Mouse (Mus musculus) natural killer cell, adult 2 months (primary cell): Measurements from ENCODE around the gene Pif1.

ENCODE experiments used
- DNase-seq, 2 experiments: peaks; one replicate each; pipeline ENCODE4 v3.0.0; 2022; ENCODE audit warnings: low spot score in 2 of 2

Pif1 gene

DNA sequence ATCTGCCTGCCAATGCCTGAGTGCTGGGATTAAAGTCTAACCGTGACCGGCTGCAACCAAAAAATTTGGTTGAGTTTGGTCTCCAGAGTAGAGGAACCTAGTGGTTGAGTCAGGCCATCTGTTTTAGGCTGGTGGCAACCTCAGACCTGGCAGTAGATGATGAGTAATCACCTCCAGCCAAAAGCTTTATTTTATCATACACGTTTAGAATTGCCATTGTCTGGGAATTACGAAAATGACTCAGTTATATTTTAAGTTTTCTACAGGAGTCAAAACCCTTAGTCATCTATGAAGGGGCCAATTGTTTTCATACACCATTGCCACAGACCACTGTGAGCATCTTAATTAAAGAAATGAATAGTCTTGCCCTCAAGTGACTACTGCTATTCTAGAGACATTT is 50.0 kb downstream of the Pif1 start:
- DNase-seq = no peak

DNA sequence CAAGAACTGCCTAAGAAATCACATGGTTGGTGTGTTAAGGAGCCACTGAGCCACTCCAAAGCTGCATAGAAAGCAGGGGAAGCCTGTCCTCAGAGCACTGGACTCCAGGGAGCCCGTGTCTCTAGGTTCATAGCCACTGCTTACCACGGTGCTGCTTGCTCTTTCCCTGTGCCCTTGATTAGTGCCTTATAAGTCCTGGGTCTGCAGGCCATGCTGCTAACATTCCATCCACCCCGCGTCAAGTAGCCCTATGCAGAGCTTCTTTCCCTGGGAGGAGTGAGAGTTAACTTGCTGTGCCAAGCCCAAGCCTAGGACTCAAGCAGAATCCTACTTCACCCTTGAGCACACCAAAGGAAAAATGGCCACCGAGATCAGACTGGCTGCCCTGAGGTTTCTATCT is 52.1 kb downstream of the Pif1 start:
- no peak for DNase-seq

GRCm38 (mm10) chr9:65640838-65641410 is 54.0 kb downstream of the Pif1 start:
- DNase-seq = no peak

GRCm38 (mm10) chr9:65641446-65642052 is 54.6 kb downstream of the Pif1 start:
- DNase-seq = no peak

DNA sequence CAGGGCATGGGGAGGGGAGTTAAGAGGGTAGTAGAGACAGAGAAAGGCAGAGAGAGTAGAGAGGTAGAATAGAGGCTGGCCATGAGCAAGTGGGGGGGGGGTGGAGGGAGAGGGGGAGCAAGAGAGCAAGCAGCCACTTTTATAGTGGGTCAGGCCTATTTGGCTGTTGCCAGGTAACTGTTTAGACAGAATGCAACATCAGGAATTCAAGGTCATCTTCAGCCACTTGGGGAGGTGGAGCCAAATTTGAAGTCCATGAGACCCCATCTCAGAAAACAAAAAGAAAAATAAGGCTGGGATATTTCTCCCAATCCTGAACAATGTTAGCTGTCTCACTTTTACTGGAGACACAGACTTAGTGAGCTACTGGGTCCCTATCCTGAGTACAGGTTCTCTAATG is 55.6 kb downstream of the Pif1 start:
- no peak for DNase-seq

- no peak for DNase-seq
Measured at GRCm38 (mm10) chr9:65644960-65645359, 58.0 kb downstream of the Pif1 start.
